16 mouse cellular contexts compared by ENCODE assay signal in the genomic region with DNA sequence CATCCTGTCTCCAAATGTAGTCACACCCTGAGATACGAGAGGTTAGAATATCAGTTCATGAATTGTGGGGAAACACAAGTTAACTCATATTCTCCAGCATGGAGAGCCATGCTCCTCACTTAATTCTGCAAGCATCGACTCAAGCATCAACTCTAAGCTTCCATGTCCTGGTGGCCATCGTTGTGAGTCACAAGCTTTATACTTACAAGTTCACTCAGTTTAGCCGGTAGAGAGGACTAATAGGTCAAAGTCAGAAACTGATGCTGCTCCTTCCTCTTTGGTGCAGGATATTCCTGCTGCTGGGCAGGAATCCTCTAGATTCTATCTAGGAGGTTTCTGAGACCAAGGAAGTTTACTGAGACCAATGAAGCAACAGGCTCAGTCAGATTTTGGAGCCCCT.
"Had no signal": no experiment of that assay in that cellular context is flagged by ENCODE, and none has a peak within 500 bp of the region (broad histone marks: within the 10 kb centered on the region; RNA-seq: fewer than 3 reads in every experiment).

No protein-coding gene starts in this region.

- H3K4me1 ChIP-seq: neural tube, embryonic 13.5 days; neural tube, embryonic 15.5 days; stomach, embryonic 15.5 days had no signal

- H3K9ac ChIP-seq: neural tube, embryonic 13.5 days; neural tube, embryonic 15.5 days; stomach, embryonic 15.5 days had no signal

- H3K36me3 ChIP-seq: neural tube, embryonic 13.5 days; neural tube, embryonic 15.5 days; stomach, embryonic 15.5 days had no signal

- H3K4me3 ChIP-seq: neural tube, embryonic 13.5 days; neural tube, embryonic 15.5 days; stomach, embryonic 15.5 days had no signal

- H3K4me2 ChIP-seq: neural tube, embryonic 13.5 days; neural tube, embryonic 15.5 days; stomach, embryonic 15.5 days had no signal

- H3K27ac ChIP-seq: neural tube, embryonic 13.5 days; neural tube, embryonic 15.5 days; stomach, embryonic 15.5 days; stomach, postnatal 0 days had no signal

- H3K9me3 ChIP-seq: neural tube, embryonic 13.5 days; neural tube, embryonic 15.5 days; stomach, embryonic 15.5 days had no signal

- H3K27me3 ChIP-seq: stomach, embryonic 15.5 days had no signal

- DNase-seq: retina, postnatal 1 day; right cerebral cortex, adult 18-20 months; right cerebral cortex, postnatal 14 days; right cerebral cortex, postnatal 25 days; right cerebral cortex, postnatal 4 days; spleen, adult 18-20 months; thymus, adult 18-20 months; thymus, adult 2 months; thymus, postnatal 14 days; thymus, postnatal 25 days; thymus, postnatal 36 days; thymus, postnatal 4 days had no signal
